Mouse (Mus musculus): Measurements from ENCODE around the gene Col11a2. TPM values are rescaled to one million over a fixed set of nuclear protein-coding genes. Genes with fewer than 3 reads are reported as not detected.

Gene Col11a2
- polyA plus RNA-seq, 1 experiment from 2014 or later: 2.1 TPM

- Histone ChIP-seq H3K4me2 (replicated peaks; ENCODE audit: low read depth, low read length) (no peak overlapping the region), H3K4me3 (ENCODE audit: low read length) (no peak overlapping the region), H3K9ac (ENCODE audit: low read depth, low read length) (no peak overlapping the region), H3K4me1 (ENCODE audit: control insufficient read depth, insufficient read depth, low read length) (peaks cover 31% of the 10 kb centered on the region), H3K27ac (ENCODE audit: low read depth, low read length) (no peak overlapping the region), H3K27me3 (ENCODE audit: control insufficient read depth, insufficient read depth, low read length) (peaks cover 5% of the 10 kb centered on the region; the same call in 1 of the 2 replicates), H3K9me3 (ENCODE audit: control insufficient read depth, low read length) (no peaks in the 10 kb centered on the region), H3K36me3 (ENCODE audit: control insufficient read depth, insufficient read depth, low read length) (peaks cover 35% of the 10 kb centered on the region)
- ATAC-seq (ENCODE audit: low FRiP score, low TSS enrichment): no peak
- whole genome bisulfite sequencing: 93% methylated on average over 9 of the region's 9 CpGs
Measured at GRCm38 (mm10) chr17:34035517-34035916, 3.7 kb upstream of the Col11a2 start.

DNA sequence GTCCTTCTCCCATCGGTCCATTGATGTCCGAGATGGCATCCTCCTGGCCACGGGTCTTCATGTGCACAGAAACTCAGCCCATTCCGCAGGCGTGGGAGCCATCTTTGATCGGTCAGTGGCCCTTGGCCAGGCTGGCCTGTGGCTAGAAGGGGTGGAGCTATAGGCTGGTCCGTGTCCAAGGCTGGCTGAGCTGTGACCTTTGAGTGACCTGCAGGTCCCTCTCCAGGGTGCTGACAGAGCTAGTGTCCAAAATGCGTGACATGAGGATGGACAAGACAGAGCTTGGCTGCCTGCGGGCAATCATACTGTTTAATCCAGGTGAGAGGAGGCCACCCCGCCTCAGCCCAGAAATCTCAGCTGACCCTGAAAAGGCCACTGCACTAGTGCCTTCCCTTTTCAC is 2.6 kb upstream of the Col11a2 start:
- H3K36me3 ChIP-seq (ENCODE audit: control insufficient read depth, insufficient read depth, low read length): peaks cover 35% of the 10 kb centered on the region

GRCm38 (mm10) chr17:34037241-34037640 is 2.0 kb upstream of the Col11a2 start:
- no peak for ATAC-seq (ENCODE audit: low FRiP score, low TSS enrichment)
- Histone ChIP-seq H3K27me3 (ENCODE audit: control insufficient read depth, insufficient read depth, low read length) (peaks cover 5% of the 10 kb centered on the region; the same call in 1 of the 2 replicates), H3K4me1 (ENCODE audit: control insufficient read depth, insufficient read depth, low read length) (peaks cover 43% of the 10 kb centered on the region), H3K9me3 (ENCODE audit: control insufficient read depth, low read length) (no peaks in the 10 kb centered on the region), H3K4me2 (replicated peaks; ENCODE audit: low read depth, low read length) (no peak overlapping the region), H3K9ac (ENCODE audit: low read depth, low read length) (no peak overlapping the region), H3K27ac (ENCODE audit: low read depth, low read length) (no peak overlapping the region), H3K4me3 (ENCODE audit: low read length) (no peak overlapping the region), H3K36me3 (ENCODE audit: control insufficient read depth, insufficient read depth, low read length) (peaks cover 35% of the 10 kb centered on the region)
- WGBS: 89% methylated on average over 7 of the region's 7 CpGs

More for the DNA sequence above, 2.6 kb upstream of the Col11a2 start:
- Histone ChIP-seq H3K27ac (ENCODE audit: low read depth, low read length) (no peak overlapping the region), H3K4me1 (ENCODE audit: control insufficient read depth, insufficient read depth, low read length) (peaks cover 39% of the 10 kb centered on the region), H3K4me2 (replicated peaks; ENCODE audit: low read depth, low read length) (no peak overlapping the region), H3K9me3 (ENCODE audit: control insufficient read depth, low read length) (no peaks in the 10 kb centered on the region), H3K4me3 (ENCODE audit: low read length) (no peak overlapping the region), H3K27me3 (ENCODE audit: control insufficient read depth, insufficient read depth, low read length) (peaks cover 5% of the 10 kb centered on the region; the same call in 1 of the 2 replicates), H3K9ac (ENCODE audit: low read depth, low read length) (no peak overlapping the region)
- no peak for ATAC-seq (ENCODE audit: low FRiP score, low TSS enrichment)
- 78% methylated on average over 10 of the region's 10 CpGs for WGBS

GRCm38 (mm10) chr17:34038440-34038839 is 797 bp upstream of the Col11a2 start:
- Histone ChIP-seq H3K9ac (ENCODE audit: low read depth, low read length) (0 out of 2 replicates have a peak overlapping the region, but pooled peaks have one; percentile 28), H3K27ac (ENCODE audit: low read depth, low read length) (no peak overlapping the region), H3K36me3 (ENCODE audit: control insufficient read depth, insufficient read depth, low read length) (peaks cover 35% of the 10 kb centered on the region), H3K4me1 (ENCODE audit: control insufficient read depth, insufficient read depth, low read length) (peaks cover 37% of the 10 kb centered on the region), H3K9me3 (ENCODE audit: control insufficient read depth, low read length) (no peaks in the 10 kb centered on the region), H3K4me2 (replicated peaks; ENCODE audit: low read depth, low read length) (peak overlapping the region; percentile 42), H3K27me3 (ENCODE audit: control insufficient read depth, insufficient read depth, low read length) (peaks cover 7% of the 10 kb centered on the region; the same call in 1 of the 2 replicates), H3K4me3 (ENCODE audit: low read length) (peak overlapping the region; percentile 6; the same call in 1 of the 2 replicates)
- ATAC-seq (ENCODE audit: low FRiP score, low TSS enrichment): no peak
- WGBS: 17% methylated on average over 18 of the region's 21 CpGs

GRCm38 (mm10) chr17:34039562-34040450 is 569 bp downstream of the Col11a2 start:
- no peak overlapping the region for H3K27ac ChIP-seq (ENCODE audit: low read depth, low read length)
- 19% methylated on average over 17 of the region's 17 CpGs for WGBS

DNA sequence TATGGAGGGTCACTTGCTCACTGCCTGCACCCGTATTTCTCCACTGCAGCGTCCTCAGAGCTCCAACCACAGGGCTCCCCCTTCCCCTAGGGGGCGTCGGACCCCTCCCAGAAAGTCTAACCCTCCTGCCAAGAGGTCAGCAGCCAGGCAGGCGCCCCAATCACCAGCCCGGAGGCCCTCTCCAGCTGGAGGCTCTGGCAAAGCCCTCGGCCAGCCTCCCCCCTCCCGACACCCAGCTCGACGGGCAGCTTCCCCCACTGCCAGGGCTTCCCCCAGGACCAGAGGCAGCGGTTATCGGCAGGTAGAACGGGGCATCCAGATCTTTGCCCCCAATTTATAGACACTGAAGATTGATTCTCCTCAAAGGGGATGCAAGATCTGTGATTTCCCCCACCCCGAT is 6.7 kb downstream of the Col11a2 start:
- Histone ChIP-seq H3K4me3 (ENCODE audit: low read length) (no peak overlapping the region), H3K9ac (ENCODE audit: low read depth, low read length) (no peak overlapping the region), H3K4me2 (replicated peaks; ENCODE audit: low read depth, low read length) (no peak overlapping the region), H3K4me1 (ENCODE audit: control insufficient read depth, insufficient read depth, low read length) (peaks cover 13% of the 10 kb centered on the region; the same call in 1 of the 2 replicates), H3K27ac (ENCODE audit: low read depth, low read length) (no peak overlapping the region), H3K9me3 (ENCODE audit: control insufficient read depth, low read length) (peaks cover 7% of the 10 kb centered on the region), H3K36me3 (ENCODE audit: control insufficient read depth, insufficient read depth, low read length) (no peaks in the 10 kb centered on the region), H3K27me3 (ENCODE audit: control insufficient read depth, insufficient read depth, low read length) (0 out of 2 replicates have a peak, but pooled peaks cover 2% of the 10 kb centered on the region)
- no peak for ATAC-seq (ENCODE audit: low FRiP score, low TSS enrichment)
- WGBS: 77% methylated on average over 14 of the region's 14 CpGs

More at GRCm38 (mm10) chr17:34039562-34040450, 569 bp downstream of the Col11a2 start:
- no peaks in the 10 kb centered on the region for H3K9me3 ChIP-seq (ENCODE audit: control insufficient read depth, low read length)
- no peak overlapping the region for H3K4me3 ChIP-seq (ENCODE audit: low read length)
- no peak for ATAC-seq (ENCODE audit: low FRiP score, low TSS enrichment)
- H3K4me2 ChIP-seq (replicated peaks; ENCODE audit: low read depth, low read length): peak overlapping the region; percentile 42
- H3K27me3 ChIP-seq (ENCODE audit: control insufficient read depth, insufficient read depth, low read length): peaks cover 7% of the 10 kb centered on the region; the same call in 1 of the 2 replicates
- H3K36me3 ChIP-seq (ENCODE audit: control insufficient read depth, insufficient read depth, low read length): peaks cover 26% of the 10 kb centered on the region
- H3K9ac ChIP-seq (ENCODE audit: low read depth, low read length): no peak overlapping the region
- H3K4me1 ChIP-seq (ENCODE audit: control insufficient read depth, insufficient read depth, low read length): peaks cover 34% of the 10 kb centered on the region

DNA sequence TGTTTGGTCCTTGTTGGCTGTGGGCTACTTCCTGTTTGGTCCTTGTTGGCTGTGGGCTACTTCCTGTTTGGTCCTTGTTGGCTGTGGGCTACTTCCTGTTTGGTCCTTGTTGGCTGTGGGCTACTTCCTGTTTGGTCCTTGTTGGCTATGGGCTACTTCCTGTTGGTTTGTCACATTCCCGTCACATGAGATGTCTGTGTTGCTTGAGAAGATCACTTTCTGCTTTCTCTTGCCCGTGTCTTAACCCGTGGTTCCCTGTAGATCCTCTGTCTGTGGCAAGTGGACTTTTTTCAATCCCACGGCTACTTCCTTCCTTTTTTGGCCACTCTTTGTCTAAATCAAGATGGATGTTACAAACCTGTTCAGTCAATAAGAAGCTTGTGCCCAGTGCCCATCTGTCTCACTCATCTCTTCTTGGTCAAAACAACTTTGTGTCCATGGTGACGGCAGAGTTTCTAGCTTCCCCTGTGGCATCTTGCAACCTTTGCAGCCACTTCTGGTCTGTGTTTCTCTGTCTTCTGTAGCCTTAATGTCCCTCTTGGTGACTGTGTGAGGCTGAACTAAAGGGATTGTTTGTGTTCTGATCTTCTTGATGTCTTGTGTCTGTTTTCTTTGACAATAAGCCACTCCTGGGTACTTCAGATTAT is 8.3 kb downstream of the Col11a2 start:
- Histone ChIP-seq H3K4me1 (ENCODE audit: control insufficient read depth, insufficient read depth, low read length) (no peaks in the 10 kb centered on the region), H3K9ac (ENCODE audit: low read depth, low read length) (no peak overlapping the region), H3K27me3 (ENCODE audit: control insufficient read depth, insufficient read depth, low read length) (0 out of 2 replicates have a peak, but pooled peaks cover 2% of the 10 kb centered on the region), H3K27ac (ENCODE audit: low read depth, low read length) (no peak overlapping the region), H3K9me3 (ENCODE audit: control insufficient read depth, low read length) (peaks cover 7% of the 10 kb centered on the region), H3K36me3 (ENCODE audit: control insufficient read depth, insufficient read depth, low read length) (no peaks in the 10 kb centered on the region), H3K4me3 (ENCODE audit: low read length) (no peak overlapping the region), H3K4me2 (replicated peaks; ENCODE audit: low read depth, low read length) (no peak overlapping the region)
- ATAC-seq (ENCODE audit: low FRiP score, low TSS enrichment): no peak
- WGBS: 94% methylated on average over 5 of the region's 5 CpGs

GRCm38 (mm10) chr17:34057224-34057623 is 18.0 kb downstream of the Col11a2 start:
- no peak overlapping the region for H3K4me3 ChIP-seq (ENCODE audit: low read length)
- WGBS: 45% methylated on average over 7 of the region's 7 CpGs
- peaks cover 16% of the 10 kb centered on the region; the same call in 1 of the 2 replicates for H3K4me1 ChIP-seq (ENCODE audit: control insufficient read depth, insufficient read depth, low read length)
- H3K27me3 ChIP-seq (ENCODE audit: control insufficient read depth, insufficient read depth, low read length): no peaks in the 10 kb centered on the region
- no peaks in the 10 kb centered on the region for H3K9me3 ChIP-seq (ENCODE audit: control insufficient read depth, low read length)
- ATAC-seq (ENCODE audit: low FRiP score, low TSS enrichment): no peak
- no peaks in the 10 kb centered on the region for H3K36me3 ChIP-seq (ENCODE audit: control insufficient read depth, insufficient read depth, low read length)
- no peak overlapping the region for H3K27ac ChIP-seq (ENCODE audit: low read depth, low read length)
- no peak overlapping the region for H3K4me2 ChIP-seq (replicated peaks; ENCODE audit: low read depth, low read length)
- H3K9ac ChIP-seq (ENCODE audit: low read depth, low read length): no peak overlapping the region
